Mouse (Mus musculus) right cerebral cortex, postnatal 14 days (tissue): ENCODE data around the gene AI413582.
A peak's percentile ranks its signal among the peaks of the same experiment; 100 is the strongest.

Experiments used
- DNase-seq: peaks from one replicate; pipeline ENCODE4 v3.0.0; 2022

AI413582 gene

GRCm38 (mm10) chr17:27578487-27578886 lies 12.9 kb upstream of the AI413582 start:
- DNase-seq = no peak

GRCm38 (mm10) chr17:27577468-27577867 lies 11.9 kb upstream of the AI413582 start:
- DNase-seq = no peak

- DNase-seq = no peak
These were observed 10.5 kb upstream of the AI413582 start for GRCm38 (mm10) chr17:27576056-27576455.

- DNase-seq = no peak
These were observed 9.7 kb upstream of the AI413582 start for GRCm38 (mm10) chr17:27575116-27575776.

- DNase-seq = peak; percentile 61
These were observed 9.0 kb upstream of the AI413582 start for GRCm38 (mm10) chr17:27574470-27575115.

GRCm38 (mm10) chr17:27573772-27574320 lies 8.3 kb upstream of the AI413582 start:
- DNase-seq = no peak

GRCm38 (mm10) chr17:27571315-27571714 lies 5.8 kb upstream of the AI413582 start:
- DNase-seq = no peak

GRCm38 (mm10) chr17:27568228-27568627 lies 2.7 kb upstream of the AI413582 start:
- no peak for DNase-seq

- DNase-seq = no peak
These were observed 349 bp upstream of the AI413582 start for GRCm38 (mm10) chr17:27565942-27566267.

GRCm38 (mm10) chr17:27564391-27565162 lies 979 bp downstream of the AI413582 start:
- DNase-seq = no peak

- DNase-seq = no peak
These were observed 1.7 kb downstream of the AI413582 start for GRCm38 (mm10) chr17:27563771-27564244.

- DNase-seq = no peak
These were observed 3.6 kb downstream of the AI413582 start for GRCm38 (mm10) chr17:27561809-27562526.

- DNase-seq = no peak
These were observed 4.6 kb downstream of the AI413582 start for GRCm38 (mm10) chr17:27560926-27561480.

- no peak for DNase-seq
These were observed 6.0 kb downstream of the AI413582 start for GRCm38 (mm10) chr17:27559596-27559995.

- DNase-seq = no peak
These were observed 6.7 kb downstream of the AI413582 start for GRCm38 (mm10) chr17:27558845-27559244.

GRCm38 (mm10) chr17:27557927-27558661 lies 7.5 kb downstream of the AI413582 start:
- DNase-seq = no peak

- peak; percentile 59 for DNase-seq
These were observed 8.2 kb downstream of the AI413582 start for GRCm38 (mm10) chr17:27557181-27557926.

GRCm38 (mm10) chr17:27556315-27557011 lies 9.1 kb downstream of the AI413582 start, which contains the start of gene Hmga1:
TSS of gene Hmga1 (plus strand) at chr17:27556497.
- DNase-seq = peak; percentile 86

- DNase-seq = no peak
These were observed 9.9 kb downstream of the AI413582 start for GRCm38 (mm10) chr17:27555512-27556172.

GRCm38 (mm10) chr17:27555075-27555511 lies 10.5 kb downstream of the AI413582 start:
- no peak for DNase-seq
